Mouse (Mus musculus) erythroblast, embryonic 14.5 days (primary cell): Measurements from ENCODE around the gene Npepl1. TPM values are rescaled to one million over a fixed set of nuclear protein-coding genes. Genes with fewer than 3 reads are reported as not detected.

Experiments used
- H3K27me3 ChIP-seq: 2 replicates; pipeline ENCODE4 v1.6.1; 2012; ENCODE audit warnings: inconsistent platforms; ENCODE audit not compliant: control insufficient read depth
- H3K36me3 ChIP-seq: 2 replicates; pipeline ENCODE4 v1.6.1; 2012; ENCODE audit warnings: mild to moderate bottlenecking, inconsistent platforms; ENCODE audit not compliant: control insufficient read depth
- H3K4me1 ChIP-seq: 2 replicates; pipeline ENCODE4 v1.6.1; 2012; ENCODE audit warnings: inconsistent platforms; ENCODE audit not compliant: control insufficient read depth
- H3K4me3 ChIP-seq: replicated peaks from 2 replicates; pipeline ENCODE3; 2012; ENCODE audit warnings: moderate library complexity, mild to moderate bottlenecking, inconsistent platforms
- H3K9me3 ChIP-seq: 2 replicates; pipeline ENCODE4 v1.6.1; 2012; ENCODE audit warnings: low read length, inconsistent platforms, mixed read lengths; ENCODE audit not compliant: control insufficient read depth
- GATA1 ChIP-seq: IDR thresholded peaks from 2 replicates; pipeline ENCODE4 v1.6.1; 2012; ENCODE audit warnings: low read length, inconsistent platforms, mixed read lengths
- TAL1 ChIP-seq: IDR thresholded peaks from 3 replicates; pipeline ENCODE4 v1.6.1; 2012; ENCODE audit warnings: low read length, inconsistent platforms, mixed read lengths
- polyA plus RNA-seq: library from polyadenylated mRNA; stranded (reverse); fragments of >175 nt; gene quantifications from 2 replicates; pipeline ENCODE4 v1.2.3, GENCODE M21; 2012

Npepl1 gene
- polyA plus RNA-seq, 1 experiment, result 2.3 TPM

- no peak for TF ChIP-seq GATA1
- TF ChIP-seq TAL1, result no peak
- H3K36me3 ChIP-seq, result no peaks in the 10 kb centered on the region
- no peaks in the 10 kb centered on the region for H3K9me3 ChIP-seq
- no peaks in the 10 kb centered on the region for H3K4me1 ChIP-seq
- H3K27me3 ChIP-seq, result no peaks in the 10 kb centered on the region
- no peak overlapping the region for H3K4me3 ChIP-seq
Measured at GRCm38 (mm10) chr2:174160461-174160860, 50.3 kb downstream of the Npepl1 start.

Other genes starting within 250 kb of the Npepl1 start
- 0.88 and 1.2 TPM in 2 replicates for gene Stx16, start 34.0 kb upstream of the Npepl1 start, polyA plus RNA-seq
- gene Gnas, start 174.0 kb downstream of the Npepl1 start, polyA plus RNA-seq, result 73.8 and 74.5 TPM in 2 replicates
- gene Gm20721, start 236.4 kb downstream of the Npepl1 start, polyA plus RNA-seq, result 0.03 and 0.27 TPM in 2 replicates